Mouse (Mus musculus): ENCODE measurements around the gene Cux1.

DNA sequence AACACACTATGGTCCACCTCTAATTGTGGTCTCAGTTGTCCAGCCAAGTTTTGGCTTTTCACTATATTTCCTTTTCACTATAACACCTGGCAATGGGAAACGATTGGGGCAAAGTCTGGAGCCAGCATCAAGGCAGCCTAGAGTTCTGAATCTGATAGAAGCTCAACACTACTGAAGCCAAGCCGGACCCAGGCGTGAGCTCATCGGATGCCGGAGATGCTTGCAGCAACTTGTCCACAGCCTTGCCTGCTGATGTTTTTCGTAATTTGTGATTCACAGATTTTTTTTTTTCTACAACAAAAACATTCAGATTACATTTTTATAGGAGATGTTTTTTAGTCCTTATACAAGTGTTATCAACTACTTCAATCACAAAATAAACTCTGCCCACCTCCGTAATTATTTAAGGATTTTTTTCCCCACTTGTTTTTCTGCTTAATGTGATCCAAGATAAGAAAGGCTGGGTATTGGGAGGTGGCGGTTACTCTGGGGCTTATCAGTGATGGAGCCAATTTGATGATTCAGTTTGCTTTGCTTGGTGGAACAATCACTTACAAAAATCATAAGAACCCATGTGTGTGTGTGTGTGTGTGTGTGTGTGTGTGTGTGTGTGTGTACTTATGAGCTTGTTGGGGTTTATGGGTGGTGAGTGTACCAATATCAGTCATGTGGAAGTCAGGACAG lies 24.7 kb upstream of the Cux1 start:
- TF ChIP-seq POLR2A (IDR thresholded peaks at IDR 0.05; ENCODE audit: borderline replicate concordance, extremely low read depth, low read depth, low read length) (no peak), CTCF (IDR thresholded peaks at IDR 0.05; ENCODE audit: insufficient read depth, low read length) (no peak)
